Mouse (Mus musculus) C2C12 (cell line): Measurements from ENCODE around the gene Ano10.

Source experiments
- CEBPB ChIP-seq: IDR thresholded peaks from one replicate; pipeline ENCODE4 v1.6.1; 2011; ENCODE audit warnings: low read depth, mild to moderate bottlenecking, control low read depth, moderate library complexity
- CTCF ChIP-seq: IDR thresholded peaks from one replicate; pipeline ENCODE4 v1.5.1; 2011; ENCODE audit not compliant: control insufficient read depth, insufficient read depth, insufficient read length
- MAX ChIP-seq: IDR thresholded peaks from one replicate; pipeline ENCODE4 v1.6.1; 2011; ENCODE audit warnings: mild to moderate bottlenecking, control low read depth
- MYOD1 ChIP-seq: IDR thresholded peaks from one replicate; pipeline ENCODE4 v1.6.1; 2011; ENCODE audit warnings: low read depth; ENCODE audit not compliant: control insufficient read depth, insufficient read length
- MYOG ChIP-seq: IDR thresholded peaks from one replicate; pipeline ENCODE4 v1.6.1; 2011; ENCODE audit not compliant: control insufficient read depth, insufficient read length; ENCODE audit errors: extremely low read depth
- USF1 ChIP-seq: IDR thresholded peaks from one replicate; pipeline ENCODE4 v1.6.1; 2011; ENCODE audit warnings: low read depth, mild to moderate bottlenecking, control low read depth, moderate library complexity

DNA sequence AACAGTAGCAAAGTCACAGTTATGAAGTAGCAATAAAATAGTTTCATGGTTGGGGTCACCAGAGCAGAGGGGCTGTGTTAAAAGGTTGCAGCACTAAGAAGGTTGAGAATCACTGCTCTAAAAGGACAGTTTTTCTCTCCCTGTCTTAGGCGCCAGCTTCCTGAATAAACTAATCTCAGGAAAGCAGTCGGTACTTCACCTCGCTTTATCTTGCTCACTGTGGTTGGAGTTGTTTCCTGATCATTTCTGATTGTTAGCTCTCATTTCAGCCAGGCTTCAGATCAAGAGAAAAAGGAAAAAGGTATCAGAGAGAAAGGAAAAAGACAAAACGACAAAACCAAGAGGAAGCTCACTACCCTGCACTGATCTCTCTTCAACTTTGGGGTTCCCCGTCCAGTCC lies 1.9 kb upstream of the Ano10 start:
- TF ChIP-seq CTCF: no peak
- no peak for TF ChIP-seq CEBPB
- no peak for TF ChIP-seq USF1
- TF ChIP-seq MAX: no peak
- no peak for TF ChIP-seq MYOD1
- no peak for TF ChIP-seq MYOG
